Mouse (Mus musculus): ENCODE measurements around the gene Gfy.
"Not testable (repeated sequence)": the region's sequence is repeated elsewhere in the genome, so short reads cannot be mapped to it uniquely, and the experiment has no call there.

Gene Gfy

GRCm38 (mm10) chr7:45167761-45168445 is 11.5 kb downstream of the Gfy start:
- DNase-seq (ENCODE audit: low spot score) = no peak

GRCm38 (mm10) chr7:45166950-45167401 is 12.4 kb downstream of the Gfy start:
- no peak for DNase-seq (ENCODE audit: low spot score)

GRCm38 (mm10) chr7:45165701-45166100 is 13.7 kb downstream of the Gfy start:
- no peak for DNase-seq (ENCODE audit: low spot score)

GRCm38 (mm10) chr7:45164833-45165232 is 14.5 kb downstream of the Gfy start:
- no peak for DNase-seq (ENCODE audit: low spot score)

GRCm38 (mm10) chr7:45163735-45164490 is 15.5 kb downstream of the Gfy start, which contains the start of gene Slc17a7:
Gene Slc17a7 (plus strand): TSS chr7:45163949.
- DNase-seq (ENCODE audit: low spot score) = no peak

GRCm38 (mm10) chr7:45162996-45163615 is 16.3 kb downstream of the Gfy start:
- no peak for DNase-seq (ENCODE audit: low spot score)

GRCm38 (mm10) chr7:45162551-45162950 is 16.8 kb downstream of the Gfy start:
- no peak for DNase-seq (ENCODE audit: low spot score)

GRCm38 (mm10) chr7:45161612-45162473 is 17.5 kb downstream of the Gfy start:
- peak; percentile 83 for DNase-seq (ENCODE audit: low spot score)

- no peak for DNase-seq (ENCODE audit: low spot score)
These were observed 18.5 kb downstream of the Gfy start for GRCm38 (mm10) chr7:45160866-45161265.

GRCm38 (mm10) chr7:45160316-45160800 is 19.0 kb downstream of the Gfy start:
- no peak for DNase-seq (ENCODE audit: low spot score)

- no peak for DNase-seq (ENCODE audit: low spot score)
These were observed 20.4 kb downstream of the Gfy start for GRCm38 (mm10) chr7:45158991-45159390.

GRCm38 (mm10) chr7:45157459-45157858 is 21.9 kb downstream of the Gfy start:
- no peak for DNase-seq (ENCODE audit: low spot score)

- DNase-seq (ENCODE audit: low spot score) = no peak
These were observed 23.2 kb downstream of the Gfy start for GRCm38 (mm10) chr7:45156206-45156605.

GRCm38 (mm10) chr7:45155590-45155989 is 23.8 kb downstream of the Gfy start:
- no peak for DNase-seq (ENCODE audit: low spot score)

- DNase-seq (ENCODE audit: low spot score) = no peak
These were observed 24.3 kb downstream of the Gfy start for GRCm38 (mm10) chr7:45154993-45155514.

- DNase-seq (ENCODE audit: low spot score) = peak; percentile 95
These were observed 25.0 kb downstream of the Gfy start, which contains the start of the genes Pih1d1 and Aldh16a1 for GRCm38 (mm10) chr7:45154096-45154992. Gene Pih1d1 (plus strand): TSS chr7:45154303. Gene Aldh16a1 (minus strand): TSS chr7:45154584.

- DNase-seq (ENCODE audit: low spot score) = no peak
These were observed 25.8 kb downstream of the Gfy start for GRCm38 (mm10) chr7:45153586-45153985.

- DNase-seq (ENCODE audit: low spot score) = not testable (repeated sequence)
These were observed 26.3 kb downstream of the Gfy start for GRCm38 (mm10) chr7:45153052-45153451.

GRCm38 (mm10) chr7:45151303-45151702 is 28.1 kb downstream of the Gfy start:
- DNase-seq (ENCODE audit: low spot score) = no peak

GRCm38 (mm10) chr7:45150321-45150720 is 29.0 kb downstream of the Gfy start:
- DNase-seq (ENCODE audit: low spot score) = no peak
